Mouse (Mus musculus) layer of hippocampus, adult 18-20 months (tissue): ENCODE results near the gene Rbm17. TPM values are rescaled to one million over a fixed set of nuclear protein-coding genes. Genes with fewer than 3 reads are reported as not detected.
"Not testable (repeated sequence)": the region's sequence is repeated elsewhere in the genome, so short reads cannot be mapped to it uniquely, and the experiment has no call there.

Experiments used
- DNase-seq, 2 experiments: peaks; one replicate each; pipeline ENCODE4 v3.0.0; 2022; ENCODE audit warnings: low spot score in 2 of 2
- long read RNA-seq: library from polyadenylated mRNA; stranded (forward); transcript quantifications from one replicate; pipeline ENCODE4 v2.0.0, GENCODE M21; 2021
- total RNA-seq, 2 experiments: library from RNA; stranded (reverse); gene quantifications; 2 replicates each; pipeline ENCODE4 v1.2.3; 2021

Gene Rbm17
- 10 to 100 TPM; 70.9 to 93.0 TPM for total RNA-seq
- long read RNA-seq, transcript Rbm17-201 (12 exons, 1,599 nt): major isoform, 39 of 50 reads
- long read RNA-seq, partial matches to known transcripts: 0 of 50 reads
- long read RNA-seq, other reads (novel, unspliced or antisense): 11 of 50 reads

- no peak for DNase-seq
Observed at GRCm38 (mm10) chr2:11604053-11604452, at the start of gene Rbm17. Rbm17 (minus strand) TSS chr2:11604153.

- no peak for DNase-seq
Observed at GRCm38 (mm10) chr2:11653330-11653729, 49.4 kb upstream of the Rbm17 start.

GRCm38 (mm10) chr2:11652780-11653179 lies 48.8 kb upstream of the Rbm17 start:
- no peak for DNase-seq

- DNase-seq: no peak
Observed at GRCm38 (mm10) chr2:11652196-11652595, 48.2 kb upstream of the Rbm17 start.

- no peak for DNase-seq
Observed at GRCm38 (mm10) chr2:11651476-11651875, 47.5 kb upstream of the Rbm17 start.

- no peak for DNase-seq
Observed at GRCm38 (mm10) chr2:11645297-11645696, 41.3 kb upstream of the Rbm17 start.

- DNase-seq: no peak
Observed at GRCm38 (mm10) chr2:11644057-11644456, 40.1 kb upstream of the Rbm17 start.

- no peak for DNase-seq
Observed at GRCm38 (mm10) chr2:11642451-11642941, 38.5 kb upstream of the Rbm17 start, which contains the start of gene Il2ra. Il2ra (plus strand) TSS chr2:11642807.

GRCm38 (mm10) chr2:11637115-11637514 lies 33.2 kb upstream of the Rbm17 start:
- DNase-seq: no peak

GRCm38 (mm10) chr2:11636138-11636480 lies 32.2 kb upstream of the Rbm17 start:
- no peak for DNase-seq

- no peak for DNase-seq
Observed at GRCm38 (mm10) chr2:11635471-11636137, 31.7 kb upstream of the Rbm17 start.

GRCm38 (mm10) chr2:11635035-11635434 lies 31.1 kb upstream of the Rbm17 start:
- DNase-seq: no peak

GRCm38 (mm10) chr2:11625890-11626289 lies 21.9 kb upstream of the Rbm17 start, which contains the start of gene Gm17490:
Gm17490 (minus strand) TSS chr2:11626264.
- DNase-seq: no peak

GRCm38 (mm10) chr2:11623726-11624125 lies 19.8 kb upstream of the Rbm17 start:
- DNase-seq: no peak

GRCm38 (mm10) chr2:11623173-11623572 lies 19.2 kb upstream of the Rbm17 start:
- DNase-seq: no peak

- DNase-seq: no peak
Observed at GRCm38 (mm10) chr2:11619598-11619997, 15.6 kb upstream of the Rbm17 start.

GRCm38 (mm10) chr2:11616846-11617245 lies 12.9 kb upstream of the Rbm17 start:
- DNase-seq: no peak

GRCm38 (mm10) chr2:11612939-11613338 lies 9.0 kb upstream of the Rbm17 start:
- DNase-seq: not testable (repeated sequence)

- not testable (repeated sequence) for DNase-seq
Observed at GRCm38 (mm10) chr2:11606718-11607117, 2.8 kb upstream of the Rbm17 start.

- DNase-seq: no peak
Observed at GRCm38 (mm10) chr2:11604911-11605310, 958 bp upstream of the Rbm17 start.

GRCm38 (mm10) chr2:11602506-11603489 lies 1.2 kb downstream of the Rbm17 start:
- DNase-seq: peak; percentile 91 to 96

GRCm38 (mm10) chr2:11601795-11602194 lies 2.2 kb downstream of the Rbm17 start:
- no peak for DNase-seq
